Comparison of ENCODE assay signal across 25 mouse cellular contexts in the genomic region with DNA sequence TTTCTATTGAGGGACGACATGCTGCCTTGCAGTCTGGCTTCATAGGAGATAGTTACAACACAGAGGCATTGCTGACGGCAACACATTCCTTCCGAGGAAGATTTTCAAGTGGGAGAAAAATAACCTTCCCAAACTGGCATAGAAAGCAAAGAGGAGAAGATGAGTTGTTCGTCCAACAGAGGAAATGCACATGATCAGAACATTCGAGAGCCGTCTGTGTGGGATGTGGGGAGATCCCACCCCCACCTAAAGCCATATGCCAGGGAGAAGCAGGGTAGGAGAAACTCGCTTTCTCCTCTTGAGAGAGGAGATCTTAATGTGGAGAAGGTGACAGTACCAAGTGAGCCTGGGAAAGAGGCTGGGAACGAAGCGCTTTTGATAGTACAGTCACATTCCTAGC. TPM values are rescaled to one million over a fixed set of nuclear protein-coding genes. Genes with fewer than 3 reads are reported as not detected.
DNase-seq lines count a peak whose midpoint lies in the region; ATAC-seq and TF ChIP-seq lines count a peak whose summit lies in the region.
"Had no signal": no experiment of that assay in that cellular context is flagged by ENCODE, and none has a peak within 500 bp of the region (broad histone marks: within the 10 kb centered on the region; RNA-seq: fewer than 3 reads in every experiment).

No protein-coding gene starts in this region.

- TF ChIP-seq CTCF in layer of hippocampus, adult 2 months (conservative IDR thresholded peaks at IDR 0.05): no peak

- ATAC-seq in frontal cortex, adult (ENCODE audit: low TSS enrichment): peak; percentile 81
- ATAC-seq: activated CD4-positive, CD25-positive, alpha-beta regulatory T cell, adult 4 months; forebrain, embryonic 15.5 days; hindbrain, embryonic 16.5 days; intestine, embryonic 15.5 days had no signal

- no peak overlapping the region for H3K4me3 ChIP-seq in layer of hippocampus, adult 2 months
- H3K4me3 ChIP-seq: embryonic facial prominence, embryonic 10.5 days; embryonic facial prominence, embryonic 13.5 days; erythroblast, embryonic 14.5 days; forebrain, embryonic 12.5 days; forebrain, embryonic 15.5 days; gastrocnemius, adult 2 months; hindbrain, embryonic 10.5 days; hindbrain, embryonic 13.5 days; intestine, embryonic 15.5 days had no signal

- no peak for DNase-seq in frontal cortex, postnatal 14 days (ENCODE audit: low spot score in 2 of 2)
- DNase-seq in layer of hippocampus, adult 2 months (ENCODE audit: low spot score in 2 of 2): peak in 1 of 2 experiments; percentile 32
- no peak for DNase-seq in layer of hippocampus, postnatal 10 days (ENCODE audit: low spot score in 2 of 2)
- DNase-seq in brain, adult 2 months (ENCODE audit: low read depth, low spot score): peak; percentile 84
- no peak for DNase-seq in adrenal gland, adult 8-10 months
- DNase-seq: adrenal gland, postnatal 14 days; cerebellum, adult 11-12 months; cerebellum, adult 8-10 months; cerebellum, postnatal 10 days; cerebellum, postnatal 36 days; embryo, embryonic 11 days; gastrocnemius, adult 2 months; gastrocnemius, postnatal 14 days; heart, adult 18-20 months had no signal

- H3K27ac ChIP-seq in layer of hippocampus, adult 2 months: peak overlapping the region; percentile 12; the same call in 1 of the 2 replicates
- H3K27ac ChIP-seq: embryonic facial prominence, embryonic 10.5 days; embryonic facial prominence, embryonic 13.5 days; forebrain, embryonic 12.5 days; forebrain, embryonic 15.5 days; gastrocnemius, adult 2 months; hindbrain, embryonic 10.5 days; hindbrain, embryonic 13.5 days; intestine, embryonic 15.5 days had no signal

RNA-seq across cellular contexts. Expression of a gene that starts 22.1 kb away (rescaled TPM):
- 10 to 100 TPM; 38.9 to 40.9 TPM for total RNA-seq in layer of hippocampus, adult 2 months (2021)
- total RNA-seq in layer of hippocampus, postnatal 10 days (2021): 10 to 100 TPM; 27.1 to 27.5 TPM
- 10 to 100 TPM; 17.1 to 26.7 (median 20.1) TPM for total RNA-seq in adrenal gland, adult 8-10 months (2022)
